Mouse (Mus musculus) limb, embryonic 15.5 days (tissue): ENCODE results near the gene Gstp1. TPM values are rescaled to one million over a fixed set of nuclear protein-coding genes. Genes with fewer than 3 reads are reported as not detected.
"Not testable (repeated sequence)": the region's sequence is repeated elsewhere in the genome, so short reads cannot be mapped to it uniquely, and the experiment has no call there.

ENCODE experiments used
- ATAC-seq: fragments of 200-750 bp; cut with Nextera tagmentation; 2 replicates; pipeline ENCODE4 v1.8.0; 2017; ENCODE audit warnings: low read depth, moderate TSS enrichment; ENCODE audit not compliant: insufficient number of reproducible peaks, low FRiP score, low TSS enrichment
- H3K27ac ChIP-seq: fragments of 300-500 bp; sonication (generic); 2 replicates; pipeline ENCODE4 v1.5.1; 2015; ENCODE audit warnings: moderate library complexity, mild to moderate bottlenecking, inconsistent platforms
- H3K27me3 ChIP-seq: fragments of 300-500 bp; sonication (generic); 2 replicates; pipeline ENCODE4 v1.6.1; 2015; ENCODE audit warnings: inconsistent platforms
- H3K36me3 ChIP-seq: fragments of 300-500 bp; sonication (generic); 2 replicates; pipeline ENCODE4 v1.6.1; 2015; ENCODE audit warnings: inconsistent platforms
- H3K4me1 ChIP-seq: fragments of 300-500 bp; sonication (generic); 2 replicates; pipeline ENCODE4 v1.6.1; 2015; ENCODE audit warnings: inconsistent platforms
- H3K4me2 ChIP-seq: fragments of 300-500 bp; sonication (generic); 2 replicates; pipeline ENCODE4 v1.6.1; 2015; ENCODE audit warnings: mild to moderate bottlenecking, inconsistent platforms
- H3K4me3 ChIP-seq: fragments of 300-500 bp; sonication (generic); 2 replicates; pipeline ENCODE4 v1.5.1; 2015; ENCODE audit warnings: mild to moderate bottlenecking, inconsistent platforms
- H3K9ac ChIP-seq: fragments of 300-500 bp; sonication (generic); 2 replicates; pipeline ENCODE4 v1.6.1; 2015; ENCODE audit warnings: inconsistent platforms
- H3K9me3 ChIP-seq: fragments of 300-500 bp; sonication (generic); 2 replicates; pipeline ENCODE4 v1.6.1; 2016; ENCODE audit warnings: inconsistent platforms
- WGBS: fragments of 180-500 bp; shearing (Covaris S2); methylation state at CpG from one replicate; pipeline ENCODE4 v1.1.7; 2015; 5-methylcytosine and 5-hydroxymethylcytosine counted together
- polyA plus RNA-seq: library from polyadenylated mRNA; unstranded; fragments of >200 nt; fragmentation: Nextera tagmentation; extraction: Ambion mirVana; gene quantifications from 2 replicates; pipeline ENCODE4 v1.2.1, GENCODE M21; 2015

The Gstp1 gene
- polyA plus RNA-seq, 1 experiment from 2014 or later, result 537 TPM

DNA sequence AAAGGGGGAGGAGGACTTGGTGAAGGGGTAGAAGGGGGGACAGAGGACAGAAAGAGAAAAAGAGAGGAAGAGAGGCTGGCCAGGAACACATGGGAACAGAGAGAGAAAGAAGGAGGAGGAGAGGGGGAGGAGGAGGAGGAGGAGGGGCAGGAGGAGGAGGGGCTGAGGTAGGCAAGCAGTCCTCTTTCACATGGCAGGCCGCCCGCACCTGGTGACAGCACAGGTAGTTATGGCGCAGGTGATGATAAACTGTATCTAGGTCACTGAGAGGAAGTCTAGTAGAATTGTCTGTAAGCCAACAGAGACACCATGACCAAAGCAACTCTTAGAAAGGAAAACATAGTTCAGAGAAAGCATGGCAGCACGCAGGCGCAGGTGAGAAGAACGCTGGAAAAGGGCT lies 33.6 kb upstream of the Gstp1 start:
- Histone ChIP-seq H3K27ac (no peak overlapping the region), H3K9ac (no peak overlapping the region), H3K36me3 (no peaks in the 10 kb centered on the region), H3K4me3 (no peak overlapping the region), H3K27me3 (no peaks in the 10 kb centered on the region), H3K4me1 (no peaks in the 10 kb centered on the region), H3K9me3 (no peaks in the 10 kb centered on the region), H3K4me2 (no peak overlapping the region)
- 90% methylated on average over 6 of the region's 6 CpGs for WGBS
- no peak for ATAC-seq

DNA sequence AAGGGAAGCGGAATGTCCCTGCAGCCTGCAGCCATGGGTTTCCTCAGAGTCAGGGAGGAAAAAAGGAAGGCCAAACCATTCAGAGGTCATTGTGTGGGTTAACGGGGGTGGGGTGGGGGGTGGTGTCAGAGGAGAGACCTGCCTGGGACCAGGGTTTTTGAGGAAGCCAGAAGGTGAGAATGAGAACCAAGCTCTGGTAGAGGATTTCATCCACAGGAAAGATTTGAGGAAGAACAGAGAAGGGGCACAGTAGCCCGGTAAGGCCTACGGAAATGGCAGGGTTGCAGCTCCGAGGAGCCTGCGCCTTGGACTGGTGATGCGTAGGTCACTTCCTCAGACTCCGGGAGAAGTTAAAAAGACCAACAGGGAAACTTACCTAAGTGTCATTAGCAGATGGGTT lies 33.0 kb upstream of the Gstp1 start:
- Histone ChIP-seq H3K27me3 (no peaks in the 10 kb centered on the region), H3K9me3 (no peaks in the 10 kb centered on the region), H3K4me2 (no peak overlapping the region), H3K4me1 (no peaks in the 10 kb centered on the region), H3K9ac (no peak overlapping the region), H3K27ac (no peak overlapping the region), H3K36me3 (no peaks in the 10 kb centered on the region), H3K4me3 (no peak overlapping the region)
- no peak for ATAC-seq
- WGBS, result 81% methylated on average over 8 of the region's 8 CpGs

DNA sequence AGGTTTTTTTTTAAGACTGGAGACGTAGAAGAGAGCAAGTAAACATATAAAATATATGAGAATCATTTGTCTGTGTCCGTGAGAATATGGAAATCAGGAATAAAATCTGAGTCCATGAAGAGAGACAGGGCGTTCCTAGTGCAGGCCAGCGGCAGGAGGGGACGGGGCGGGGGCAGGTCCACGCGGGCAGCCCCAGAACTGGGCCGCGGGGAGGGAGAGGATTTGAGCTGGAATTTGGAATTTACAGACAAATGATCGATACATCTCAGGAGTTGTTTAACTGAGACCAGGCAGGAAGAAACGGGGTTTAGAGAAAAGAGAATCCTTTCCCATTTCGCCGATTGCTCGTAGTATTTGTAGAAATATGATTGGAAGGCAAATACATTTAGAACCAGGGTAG lies 32.5 kb upstream of the Gstp1 start:
- no peaks in the 10 kb centered on the region for H3K4me1 ChIP-seq
- 76% methylated on average over 15 of the region's 15 CpGs for WGBS
- H3K4me3 ChIP-seq, result no peak overlapping the region
- no peak for ATAC-seq
- H3K9me3 ChIP-seq, result no peaks in the 10 kb centered on the region
- H3K27ac ChIP-seq, result no peak overlapping the region
- H3K4me2 ChIP-seq, result no peak overlapping the region
- H3K9ac ChIP-seq, result no peak overlapping the region
- H3K27me3 ChIP-seq, result no peaks in the 10 kb centered on the region
- H3K36me3 ChIP-seq, result no peaks in the 10 kb centered on the region

DNA sequence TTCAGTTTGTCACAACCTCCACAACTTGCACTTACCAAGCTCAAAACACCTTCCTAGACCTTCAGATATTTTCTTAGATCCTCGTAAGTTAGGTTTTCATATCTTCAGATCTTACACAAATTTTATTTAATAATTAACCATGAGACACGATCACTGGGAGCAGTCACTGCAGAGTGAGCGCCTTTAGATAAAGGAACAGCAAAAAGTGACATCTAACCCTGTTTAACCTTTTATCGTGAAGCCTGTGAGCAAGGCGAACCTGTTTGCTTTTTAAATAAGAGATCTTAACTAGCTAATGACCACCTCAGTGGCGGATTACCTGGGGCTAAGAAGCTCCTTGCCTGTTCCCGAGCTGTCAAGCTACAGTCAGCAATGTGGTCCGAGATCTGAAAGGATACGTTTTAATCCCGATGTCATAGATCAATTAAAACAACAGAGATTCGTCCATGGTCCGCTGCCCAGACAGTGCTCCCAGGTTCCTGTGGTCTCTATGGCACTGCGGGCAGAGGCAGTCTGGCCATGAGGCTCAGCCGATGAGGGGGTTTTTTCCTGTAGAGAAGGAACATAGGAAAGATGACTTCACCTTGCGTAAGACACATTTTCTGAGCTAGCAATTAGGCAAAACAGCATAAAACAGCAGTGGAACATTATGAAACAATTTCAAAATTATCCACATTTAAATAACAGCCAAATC lies 31.1 kb upstream of the Gstp1 start:
- Histone ChIP-seq H3K9ac (no peak overlapping the region), H3K4me1 (no peaks in the 10 kb centered on the region), H3K27me3 (no peaks in the 10 kb centered on the region), H3K36me3 (no peaks in the 10 kb centered on the region), H3K9me3 (no peaks in the 10 kb centered on the region), H3K27ac (no peak overlapping the region), H3K4me3 (no peak overlapping the region), H3K4me2 (no peak overlapping the region)
- ATAC-seq, result no peak
- 72% methylated on average over 15 of the region's 15 CpGs for WGBS

DNA sequence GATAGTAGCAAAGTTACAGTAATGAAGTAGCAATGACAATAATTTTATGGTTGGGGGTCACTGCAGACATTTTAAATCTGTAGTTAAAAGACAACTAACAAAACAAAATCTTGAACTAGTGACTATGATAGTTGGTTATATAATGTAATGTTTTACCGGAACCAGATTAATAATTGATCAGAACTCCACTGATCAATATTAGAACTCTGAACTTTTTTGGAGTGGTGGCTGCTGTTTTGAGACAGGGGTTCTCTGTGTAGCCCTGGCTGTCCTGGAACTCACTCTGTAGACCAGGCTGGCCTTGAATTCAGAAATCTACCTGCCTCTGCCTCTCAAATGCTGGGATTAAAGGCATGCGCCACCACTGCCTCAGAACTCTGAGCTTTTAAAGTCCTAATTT lies 30.5 kb upstream of the Gstp1 start:
- not testable (repeated sequence) for ATAC-seq, H3K36me3 ChIP-seq, H3K4me1 ChIP-seq, H3K9ac ChIP-seq, H3K27me3 ChIP-seq, H3K4me3 ChIP-seq, H3K9me3 ChIP-seq, H3K4me2 ChIP-seq, H3K27ac ChIP-seq
- WGBS, result 92% methylated on average over 2 of the region's 2 CpGs

DNA sequence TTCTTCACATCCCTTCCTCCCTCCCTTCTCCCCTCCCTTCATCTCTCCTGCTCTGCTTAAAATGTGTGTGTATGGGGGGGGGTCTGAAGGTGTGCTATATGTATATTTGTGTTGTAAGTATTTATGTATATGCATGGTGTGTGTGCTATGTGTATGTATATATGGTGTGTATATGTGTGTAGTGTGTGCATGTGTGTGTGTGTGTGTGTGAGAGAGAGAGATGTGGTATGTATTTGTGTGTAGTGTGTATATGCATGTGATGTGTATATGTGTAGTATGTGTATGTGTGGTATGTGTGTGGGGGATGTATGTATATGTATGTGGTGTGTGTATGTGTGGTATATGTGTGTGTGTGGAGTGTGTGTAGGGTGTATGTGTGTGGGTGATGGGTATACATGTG lies 29.1 kb upstream of the Gstp1 start:
- Histone ChIP-seq H3K36me3 (no peaks in the 10 kb centered on the region), H3K4me3 (no peak overlapping the region), H3K4me1 (no peaks in the 10 kb centered on the region), H3K4me2 (no peak overlapping the region), H3K27ac (no peak overlapping the region), H3K27me3 (no peaks in the 10 kb centered on the region), H3K9me3 (no peaks in the 10 kb centered on the region), H3K9ac (no peak overlapping the region)
- no peak for ATAC-seq

DNA sequence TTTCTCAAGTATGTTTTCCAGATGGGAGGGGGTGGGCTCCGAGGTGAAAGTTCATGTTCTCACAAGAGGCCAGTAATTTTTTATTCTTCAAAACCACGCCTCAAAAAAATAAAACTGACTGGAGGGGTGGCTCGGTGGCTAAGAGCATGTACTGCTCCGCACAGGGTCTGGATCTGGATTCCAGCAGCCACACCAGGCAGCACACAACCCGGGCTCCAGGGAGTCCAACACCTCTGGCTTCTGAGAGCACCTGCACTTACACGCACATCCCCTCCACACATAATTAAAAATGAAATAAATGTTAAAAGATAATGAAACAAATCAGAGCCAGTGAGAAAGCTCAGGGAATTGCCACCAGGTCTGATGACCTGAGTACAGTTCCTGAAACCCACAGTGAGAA lies 28.5 kb upstream of the Gstp1 start:
- Histone ChIP-seq H3K4me2 (no peak overlapping the region), H3K27me3 (no peaks in the 10 kb centered on the region), H3K36me3 (no peaks in the 10 kb centered on the region), H3K27ac (no peak overlapping the region), H3K9me3 (no peaks in the 10 kb centered on the region), H3K4me1 (no peaks in the 10 kb centered on the region), H3K9ac (no peak overlapping the region), H3K4me3 (no peak overlapping the region)
- ATAC-seq, result no peak
- WGBS, result 61% methylated on average over 6 of the region's 6 CpGs

DNA sequence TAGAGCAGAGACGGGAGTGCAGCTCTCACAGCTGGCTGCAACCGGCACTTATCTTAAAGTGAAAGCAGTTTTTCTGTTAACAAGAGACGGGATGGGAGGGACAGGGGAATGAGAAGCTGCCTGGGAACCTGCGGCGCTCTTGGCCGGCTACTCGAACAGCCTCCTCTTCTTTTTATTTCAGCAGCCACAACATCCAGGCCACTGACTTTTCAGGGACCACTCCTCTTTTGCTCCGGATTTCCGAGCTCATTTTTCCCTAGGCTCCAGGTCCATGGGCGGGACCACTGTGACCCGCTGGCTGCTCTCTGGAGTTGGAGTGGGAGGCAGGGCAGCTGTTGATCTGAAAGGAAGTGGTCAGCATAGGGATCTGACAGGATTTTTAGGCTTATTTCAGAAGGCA lies 26.7 kb upstream of the Gstp1 start:
- WGBS, result 36% methylated on average over 8 of the region's 11 CpGs
- H3K9me3 ChIP-seq, H3K9ac ChIP-seq, H3K27me3 ChIP-seq, ATAC-seq, H3K36me3 ChIP-seq, H3K4me1 ChIP-seq, H3K27ac ChIP-seq, H3K4me2 ChIP-seq, H3K4me3 ChIP-seq: not testable (repeated sequence)

DNA sequence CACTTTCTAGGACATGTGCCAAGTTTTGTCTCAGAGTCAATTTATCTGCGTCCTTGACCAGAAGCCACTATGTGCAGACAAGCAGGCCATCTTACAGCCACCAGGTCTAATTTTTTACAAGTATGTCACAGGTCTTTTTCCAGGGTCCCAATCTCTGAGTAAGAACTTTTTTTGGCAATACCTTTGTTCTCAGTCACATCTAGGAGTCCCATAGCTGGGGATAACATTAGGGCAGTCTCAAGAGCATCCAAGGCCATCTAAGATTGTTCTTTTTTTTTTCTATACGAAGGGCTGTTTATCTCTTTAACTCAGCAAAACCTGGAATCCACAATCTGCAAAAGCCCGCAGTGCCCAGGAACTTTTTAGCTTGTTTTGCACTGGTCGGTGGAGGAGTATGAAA lies 25.6 kb upstream of the Gstp1 start:
- H3K9me3 ChIP-seq, H3K36me3 ChIP-seq, H3K4me3 ChIP-seq, H3K4me1 ChIP-seq, ATAC-seq, H3K27ac ChIP-seq, H3K27me3 ChIP-seq, H3K9ac ChIP-seq, H3K4me2 ChIP-seq: not testable (repeated sequence)
- 84% methylated on average over 4 of the region's 4 CpGs for WGBS

DNA sequence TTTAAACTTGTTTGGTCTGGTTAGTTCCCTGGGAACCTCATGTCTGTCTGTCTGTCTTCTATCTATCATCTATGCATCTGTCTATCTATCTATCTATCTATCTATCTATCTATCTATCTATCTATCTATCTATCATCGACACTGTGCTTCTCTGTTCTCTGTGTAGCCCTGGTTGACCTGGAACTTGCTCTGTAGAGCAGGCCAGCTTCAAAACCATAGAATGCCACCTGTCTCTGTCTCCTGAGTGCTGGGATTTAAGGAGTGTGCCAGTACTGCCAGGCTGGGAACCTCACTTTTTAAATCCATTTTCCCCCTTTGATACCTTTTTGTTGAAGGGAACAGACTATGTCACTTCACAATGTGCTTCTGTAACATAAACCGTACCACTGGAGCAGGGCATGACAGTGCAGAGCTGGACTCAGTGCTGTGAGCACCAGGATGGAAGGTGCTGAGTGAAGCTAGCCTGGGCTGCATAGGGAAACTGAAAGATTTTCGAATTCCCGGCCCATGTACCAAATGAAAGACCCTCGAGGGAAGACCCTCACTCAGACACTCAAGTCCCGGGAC lies 23.2 kb upstream of the Gstp1 start:
- H3K4me1 ChIP-seq, result peaks cover 2% of the 10 kb centered on the region; the same call in 1 of the 2 replicates
- H3K9me3 ChIP-seq, result no peaks in the 10 kb centered on the region
- ATAC-seq, result no peak
- WGBS, result 91% methylated on average over 6 of the region's 6 CpGs
- no peak overlapping the region for H3K27ac ChIP-seq
- no peaks in the 10 kb centered on the region for H3K36me3 ChIP-seq
- H3K4me3 ChIP-seq, result no peak overlapping the region
- no peaks in the 10 kb centered on the region for H3K27me3 ChIP-seq
- H3K4me2 ChIP-seq, result no peak overlapping the region
- no peak overlapping the region for H3K9ac ChIP-seq

DNA sequence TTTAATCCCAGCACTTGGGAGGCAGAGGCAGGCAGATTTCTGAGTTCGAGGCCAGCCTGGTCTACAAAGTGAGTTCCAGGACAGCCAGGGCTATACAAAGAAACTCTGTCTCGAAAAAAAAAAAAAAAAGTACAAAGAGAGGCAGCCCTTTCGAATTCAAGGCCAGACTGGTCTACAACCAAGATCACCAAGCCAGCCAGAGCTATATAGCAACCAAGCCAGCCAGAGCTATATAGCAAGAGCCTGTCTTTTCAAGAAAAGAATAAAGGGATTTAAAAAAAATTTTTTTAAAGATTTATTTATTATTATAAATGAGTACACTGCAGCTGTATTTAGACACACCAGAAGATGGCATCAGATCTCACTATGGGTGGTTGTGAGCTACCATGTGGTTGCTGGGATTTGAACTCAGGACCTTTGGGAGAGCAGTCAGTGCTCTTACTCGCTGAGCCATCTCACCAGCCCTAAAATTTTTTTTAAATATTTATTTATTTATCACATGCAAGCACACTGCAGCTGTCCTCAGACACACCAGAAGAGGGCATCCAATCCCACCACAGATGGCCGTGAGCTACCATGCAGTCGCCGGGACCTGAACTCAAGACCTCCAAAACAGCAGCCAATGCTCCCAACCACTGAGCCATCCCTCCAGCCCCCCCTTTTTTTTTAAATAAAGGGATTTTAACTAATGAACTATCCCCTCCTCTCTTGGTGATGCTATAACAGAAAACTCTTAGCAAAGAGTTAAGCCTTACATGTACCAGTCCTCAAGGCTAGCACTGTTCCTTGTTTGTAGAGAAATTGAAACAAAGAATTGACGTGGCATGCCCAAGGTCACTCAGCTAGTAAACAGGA lies 22.5 kb upstream of the Gstp1 start:
- not testable (repeated sequence) for H3K9ac ChIP-seq, ATAC-seq, H3K36me3 ChIP-seq, H3K4me3 ChIP-seq, H3K4me2 ChIP-seq, H3K4me1 ChIP-seq, H3K9me3 ChIP-seq, H3K27ac ChIP-seq, H3K27me3 ChIP-seq
- WGBS, result 88% methylated on average over 8 of the region's 8 CpGs

DNA sequence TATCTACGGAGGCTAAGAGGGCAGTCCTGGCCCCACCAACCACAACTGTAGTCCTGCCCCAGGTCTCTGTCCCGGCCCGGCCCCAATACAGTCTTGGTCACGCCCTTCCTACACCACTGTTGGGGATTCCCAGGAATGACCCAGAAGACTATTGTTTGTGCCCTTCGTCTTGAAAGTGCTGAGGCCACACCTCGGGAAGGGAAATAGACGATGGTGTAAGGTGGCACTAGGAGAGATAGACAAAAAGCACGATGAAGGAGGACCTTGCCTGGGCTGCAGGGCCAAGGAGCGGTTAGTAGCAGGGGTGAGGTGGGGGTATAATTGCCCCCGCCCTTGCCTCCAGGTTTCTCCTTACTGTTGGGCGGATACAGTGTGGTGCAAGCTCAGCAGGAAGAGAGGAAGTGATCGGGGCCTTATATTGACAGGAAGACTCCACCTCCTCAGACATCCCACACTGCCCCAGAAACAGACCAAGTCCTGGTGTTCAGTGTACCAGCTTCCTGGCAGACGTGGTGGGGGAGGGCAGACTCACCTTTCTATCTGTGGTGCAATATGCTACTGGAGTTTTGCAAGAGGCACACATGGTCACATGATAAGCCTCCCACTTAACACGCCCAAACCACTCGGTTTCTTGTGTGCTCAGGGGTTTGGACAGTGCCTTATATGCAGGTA lies 21.4 kb upstream of the Gstp1 start, which contains the start of gene Gstp3:
Gene Gstp3 (minus strand): TSS at position 501 of the 672 bp plus-strand sequence.
- H3K4me3 ChIP-seq, result no peak within 1 kb of the TSS
- H3K27me3 ChIP-seq, result no peaks in the 10 kb centered on the region
- no peak within 1 kb of the TSS for H3K4me2 ChIP-seq
- no peak within 1 kb of the TSS for H3K9ac ChIP-seq
- no peaks in the 10 kb centered on the region for H3K36me3 ChIP-seq
- no peaks in the 10 kb centered on the region for H3K9me3 ChIP-seq
- peaks cover 3% of the 10 kb centered on the region; the same call in 1 of the 2 replicates for H3K4me1 ChIP-seq
- H3K27ac ChIP-seq, result no peak within 1 kb of the TSS
- no peak for ATAC-seq
- 77% methylated on average over 15 of the region's 15 CpGs for WGBS
